Mouse (Mus musculus): ENCODE measurements at regions not wholly inside any gene's neighbourhood (a gene's known extent, or its start where the extent isn't known, plus 50 kb on each side); places are given as distances from the start of the nearest gene placed in this dataset.
"Not testable (repeated sequence)": the region's sequence is repeated elsewhere in the genome, so short reads cannot be mapped to it uniquely, and the experiment has no call there.

DNA sequence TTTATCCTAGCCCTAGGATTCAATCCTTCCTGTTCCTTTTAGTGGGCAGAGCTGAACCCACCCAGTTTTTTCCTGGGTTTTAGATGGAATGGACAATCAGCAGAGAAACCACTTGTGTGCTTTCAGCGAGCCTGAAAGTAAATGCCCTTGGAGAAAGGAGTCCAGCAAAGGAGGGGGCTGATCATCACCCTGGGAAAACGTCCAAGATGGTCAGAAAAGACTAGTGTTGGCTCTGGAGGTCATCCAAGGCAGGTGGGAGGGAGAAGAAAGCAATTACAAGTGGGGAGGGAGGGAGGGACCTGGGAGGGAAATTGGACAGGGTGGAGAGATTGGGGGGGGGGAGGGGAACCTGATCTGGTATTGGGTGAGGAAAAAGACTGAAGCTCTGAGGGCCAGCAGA is 55.6 kb upstream of the Zfp366 start:
- Histone ChIP-seq H3K4me3 (ENCODE audit: low read depth, low read length) (no peak overlapping the region), H3K9me3 (ENCODE audit: control insufficient read depth, low read length) (no peaks in the 10 kb centered on the region), H3K9ac (ENCODE audit: low read length) (no peak overlapping the region), H3K27me3 (ENCODE audit: control insufficient read depth, insufficient read depth, low read length) (no peaks in the 10 kb centered on the region), H3K4me2 (ENCODE audit: low read depth, severe bottlenecking) (no peak overlapping the region), H3K36me3 (ENCODE audit: control insufficient read depth, insufficient read depth, low read length) (no peaks in the 10 kb centered on the region), H3K4me1 (ENCODE audit: control insufficient read depth, insufficient read depth, low read length) (peaks cover 2% of the 10 kb centered on the region; the same call in 1 of the 2 replicates), H3K27ac (replicated peaks; ENCODE audit: low read depth, low read length) (no peak overlapping the region)
- ATAC-seq (ENCODE audit: insufficient number of reproducible peaks, low FRiP score, low TSS enrichment, low read depth) (no peak), DNase-seq (ENCODE audit: low spot score) (no peak)
- 67% methylated on average over 2 of the region's 2 CpGs for WGBS

DNA sequence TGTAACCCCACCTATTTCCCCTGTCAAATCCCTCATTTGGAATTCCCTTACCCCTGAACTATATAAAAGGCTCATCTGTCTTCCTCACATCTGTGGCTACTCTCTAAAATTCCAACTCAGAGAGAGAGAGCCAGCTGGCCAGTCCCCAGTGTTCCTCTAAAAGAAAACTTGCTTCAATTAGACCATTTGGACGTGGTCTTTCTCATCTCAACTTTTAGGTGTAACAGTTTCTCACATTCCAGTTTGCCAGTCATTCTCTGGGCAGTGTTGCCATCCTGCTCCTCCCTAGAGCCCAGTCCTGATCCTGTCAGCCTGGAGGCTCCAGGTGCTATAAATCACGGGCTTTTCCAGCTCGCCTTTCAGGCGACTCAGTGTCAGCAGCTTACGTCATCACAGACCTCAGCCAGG is 56.3 kb upstream of the Zfp366 start:
- no peaks in the 10 kb centered on the region for H3K36me3 ChIP-seq (ENCODE audit: control insufficient read depth, insufficient read depth, low read length)
- no peak overlapping the region for H3K4me3 ChIP-seq (ENCODE audit: low read depth, low read length)
- ATAC-seq (ENCODE audit: insufficient number of reproducible peaks, low FRiP score, low TSS enrichment, low read depth) (no peak), DNase-seq (ENCODE audit: low spot score) (no peak)
- H3K27ac ChIP-seq (replicated peaks; ENCODE audit: low read depth, low read length) = no peak overlapping the region
- 67% methylated on average over 5 of the region's 5 CpGs for WGBS
- H3K4me2 ChIP-seq (ENCODE audit: low read depth, severe bottlenecking) = no peak overlapping the region
- no peaks in the 10 kb centered on the region for H3K9me3 ChIP-seq (ENCODE audit: control insufficient read depth, low read length)
- H3K4me1 ChIP-seq (ENCODE audit: control insufficient read depth, insufficient read depth, low read length) = peaks cover 2% of the 10 kb centered on the region; the same call in 1 of the 2 replicates
- no peaks in the 10 kb centered on the region for H3K27me3 ChIP-seq (ENCODE audit: control insufficient read depth, insufficient read depth, low read length)
- no peak overlapping the region for H3K9ac ChIP-seq (ENCODE audit: low read length)

DNA sequence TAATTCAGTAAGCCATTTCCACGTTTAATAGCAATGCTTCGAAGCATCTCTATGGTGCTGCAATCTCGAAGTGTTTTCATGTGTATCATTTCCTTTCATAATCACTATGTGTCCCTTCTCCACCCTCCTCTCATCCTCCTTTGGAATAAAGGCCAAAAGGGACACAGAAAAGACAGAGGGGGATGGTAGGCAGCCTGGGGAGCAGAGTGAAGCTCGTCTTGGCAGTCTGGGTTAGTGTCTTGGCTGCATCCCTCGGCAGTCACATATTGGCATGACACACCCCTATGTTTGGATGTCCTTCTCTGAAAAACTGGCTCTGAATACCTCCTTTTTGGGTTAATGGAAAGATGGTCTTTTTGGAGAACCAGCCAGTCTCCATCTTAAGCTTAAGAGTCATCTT is 56.9 kb upstream of the Zfp366 start:
- 86% methylated on average over 5 of the region's 5 CpGs for WGBS
- peaks cover 2% of the 10 kb centered on the region; the same call in 1 of the 2 replicates for H3K4me1 ChIP-seq (ENCODE audit: control insufficient read depth, insufficient read depth, low read length)
- ATAC-seq (ENCODE audit: insufficient number of reproducible peaks, low FRiP score, low TSS enrichment, low read depth) = no peak
- DNase-seq (ENCODE audit: low spot score) = no peak
- no peak overlapping the region for H3K4me3 ChIP-seq (ENCODE audit: low read depth, low read length)
- no peak overlapping the region for H3K9ac ChIP-seq (ENCODE audit: low read length)
- H3K27ac ChIP-seq (replicated peaks; ENCODE audit: low read depth, low read length) = no peak overlapping the region
- no peaks in the 10 kb centered on the region for H3K27me3 ChIP-seq (ENCODE audit: control insufficient read depth, insufficient read depth, low read length)
- no peaks in the 10 kb centered on the region for H3K36me3 ChIP-seq (ENCODE audit: control insufficient read depth, insufficient read depth, low read length)
- H3K9me3 ChIP-seq (ENCODE audit: control insufficient read depth, low read length) = no peaks in the 10 kb centered on the region
- no peak overlapping the region for H3K4me2 ChIP-seq (ENCODE audit: low read depth, severe bottlenecking)

DNA sequence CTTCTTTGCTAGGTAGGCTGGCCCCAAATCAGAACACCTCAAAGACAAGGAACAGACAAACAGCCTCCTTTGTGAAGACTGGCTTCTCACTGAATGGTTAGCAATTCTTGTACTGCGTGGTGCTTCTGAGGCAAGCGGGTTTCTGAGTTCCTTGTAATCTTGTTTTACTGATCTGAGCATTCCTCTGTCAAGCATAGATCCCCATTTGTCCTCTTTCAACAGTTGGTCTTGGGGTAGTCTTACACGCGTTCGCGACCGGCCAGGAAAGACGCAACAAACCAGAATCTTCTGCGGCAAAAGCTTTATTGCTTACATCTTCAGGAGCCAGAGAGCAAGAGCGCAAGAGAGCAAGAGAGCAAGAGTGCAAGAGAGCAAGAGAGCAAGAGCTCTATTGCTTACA is 57.7 kb upstream of the Zfp366 start:
- not testable (repeated sequence) for H3K27ac ChIP-seq (replicated peaks; ENCODE audit: low read depth, low read length); H3K36me3 ChIP-seq (ENCODE audit: control insufficient read depth, insufficient read depth, low read length); H3K9me3 ChIP-seq (ENCODE audit: control insufficient read depth, low read length); H3K4me3 ChIP-seq (ENCODE audit: low read depth, low read length); H3K4me2 ChIP-seq (ENCODE audit: low read depth, severe bottlenecking); DNase-seq (ENCODE audit: low spot score); H3K9ac ChIP-seq (ENCODE audit: low read length); H3K4me1 ChIP-seq (ENCODE audit: control insufficient read depth, insufficient read depth, low read length); H3K27me3 ChIP-seq (ENCODE audit: control insufficient read depth, insufficient read depth, low read length); ATAC-seq (ENCODE audit: insufficient number of reproducible peaks, low FRiP score, low TSS enrichment, low read depth)
- 93% methylated on average over 10 of the region's 10 CpGs for WGBS

DNA sequence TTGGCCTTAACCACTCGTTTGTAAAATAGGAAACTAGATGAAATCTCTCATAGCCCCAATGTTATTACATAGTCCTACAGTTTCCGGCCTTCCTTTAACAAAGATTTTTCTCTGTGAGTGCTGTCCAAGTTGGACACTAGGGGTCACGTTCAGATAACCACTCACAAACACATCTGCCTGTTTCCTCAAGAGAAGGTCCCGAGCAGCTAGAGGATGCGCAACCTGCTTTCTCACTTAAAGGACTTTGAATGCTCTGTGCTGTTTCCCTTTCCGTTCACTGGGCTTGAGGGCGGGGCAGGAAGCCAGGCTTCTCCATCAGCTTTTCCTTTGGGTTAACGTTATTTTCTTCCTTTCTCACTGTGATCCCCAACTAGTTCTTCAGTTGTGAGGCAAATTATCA is 58.1 kb upstream of the Zfp366 start:
- Histone ChIP-seq H3K4me1 (ENCODE audit: control insufficient read depth, insufficient read depth, low read length) (peaks cover 2% of the 10 kb centered on the region; the same call in 1 of the 2 replicates), H3K4me3 (ENCODE audit: low read depth, low read length) (no peak overlapping the region), H3K4me2 (ENCODE audit: low read depth, severe bottlenecking) (no peak overlapping the region), H3K9me3 (ENCODE audit: control insufficient read depth, low read length) (no peaks in the 10 kb centered on the region), H3K27ac (replicated peaks; ENCODE audit: low read depth, low read length) (no peak overlapping the region), H3K9ac (ENCODE audit: low read length) (no peak overlapping the region), H3K27me3 (ENCODE audit: control insufficient read depth, insufficient read depth, low read length) (no peaks in the 10 kb centered on the region), H3K36me3 (ENCODE audit: control insufficient read depth, insufficient read depth, low read length) (no peaks in the 10 kb centered on the region)
- ATAC-seq (ENCODE audit: insufficient number of reproducible peaks, low FRiP score, low TSS enrichment, low read depth) (no peak), DNase-seq (ENCODE audit: low spot score) (no peak)
- 86% methylated on average over 8 of the region's 8 CpGs for WGBS

DNA sequence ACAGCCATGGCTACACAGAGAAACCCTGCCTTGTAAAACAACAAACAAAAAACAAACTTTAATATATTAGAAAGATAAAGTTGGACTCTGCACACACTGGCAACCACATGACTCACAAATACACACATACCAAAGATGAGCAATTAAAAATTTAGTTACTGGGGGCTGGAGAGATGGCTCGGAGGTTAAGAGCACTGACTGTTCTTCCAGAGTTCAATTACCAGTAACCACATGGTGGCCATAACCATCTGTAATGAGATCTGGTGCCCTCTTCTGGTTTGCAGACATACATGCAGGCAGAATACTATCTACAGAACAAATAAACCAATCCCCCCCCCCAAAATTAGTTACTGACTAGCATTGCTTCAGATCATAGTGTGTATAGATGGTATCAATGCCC is 58.7 kb upstream of the Zfp366 start:
- no peak for ATAC-seq (ENCODE audit: insufficient number of reproducible peaks, low FRiP score, low TSS enrichment, low read depth)
- Histone ChIP-seq H3K36me3 (ENCODE audit: control insufficient read depth, insufficient read depth, low read length) (no peaks in the 10 kb centered on the region), H3K9ac (ENCODE audit: low read length) (no peak overlapping the region), H3K4me3 (ENCODE audit: low read depth, low read length) (no peak overlapping the region), H3K4me1 (ENCODE audit: control insufficient read depth, insufficient read depth, low read length) (peaks cover 2% of the 10 kb centered on the region; the same call in 1 of the 2 replicates), H3K27me3 (ENCODE audit: control insufficient read depth, insufficient read depth, low read length) (no peaks in the 10 kb centered on the region), H3K27ac (replicated peaks; ENCODE audit: low read depth, low read length) (no peak overlapping the region), H3K4me2 (ENCODE audit: low read depth, severe bottlenecking) (no peak overlapping the region), H3K9me3 (ENCODE audit: control insufficient read depth, low read length) (no peaks in the 10 kb centered on the region)
- no peak for DNase-seq (ENCODE audit: low spot score)
- 56% methylated on average over 1 of the region's 1 CpGs for WGBS

DNA sequence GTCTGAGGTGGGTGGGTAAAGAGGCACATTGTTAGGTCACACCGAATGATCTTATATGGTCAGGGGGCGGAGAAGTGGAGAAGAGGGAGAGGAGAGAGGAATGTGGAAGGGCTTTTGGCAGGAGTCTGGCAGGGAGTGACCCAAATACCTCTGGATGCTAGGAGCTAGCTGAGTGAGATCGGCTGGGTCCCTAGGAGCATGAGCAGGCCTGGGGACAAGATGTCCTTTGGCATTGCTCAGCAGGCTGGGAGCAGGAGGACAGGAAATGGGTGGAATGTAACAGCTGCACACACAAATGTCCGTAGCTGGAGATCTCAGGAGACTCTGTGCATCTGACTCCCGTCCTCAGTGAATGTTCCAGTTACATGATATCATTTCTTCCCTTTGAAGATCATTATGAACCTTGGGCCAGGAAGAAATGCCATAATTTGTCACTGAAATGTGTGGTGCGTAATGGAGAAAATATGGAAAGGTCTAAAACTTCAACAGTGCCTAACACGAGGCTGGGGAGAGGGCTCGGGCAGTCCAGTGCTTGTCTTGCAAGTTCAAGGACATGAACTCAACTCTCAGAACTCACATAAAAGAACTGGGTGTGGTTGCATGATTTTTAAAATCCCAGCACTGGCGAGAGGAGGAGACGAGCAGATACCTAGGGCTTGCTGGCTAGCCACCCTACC is 59.6 kb upstream of the Zfp366 start:
- no peaks in the 10 kb centered on the region for H3K9me3 ChIP-seq (ENCODE audit: control insufficient read depth, low read length)
- no peak overlapping the region for H3K4me3 ChIP-seq (ENCODE audit: low read depth, low read length)
- DNase-seq (ENCODE audit: low spot score) = no peak
- H3K27ac ChIP-seq (replicated peaks; ENCODE audit: low read depth, low read length) = no peak overlapping the region
- H3K27me3 ChIP-seq (ENCODE audit: control insufficient read depth, insufficient read depth, low read length) = no peaks in the 10 kb centered on the region
- WGBS = 66% methylated on average over 10 of the region's 10 CpGs
- no peak overlapping the region for H3K4me2 ChIP-seq (ENCODE audit: low read depth, severe bottlenecking)
- H3K36me3 ChIP-seq (ENCODE audit: control insufficient read depth, insufficient read depth, low read length) = no peaks in the 10 kb centered on the region
- ATAC-seq (ENCODE audit: insufficient number of reproducible peaks, low FRiP score, low TSS enrichment, low read depth) = no peak
- H3K4me1 ChIP-seq (ENCODE audit: control insufficient read depth, insufficient read depth, low read length) = peaks cover 2% of the 10 kb centered on the region; the same call in 1 of the 2 replicates
- H3K9ac ChIP-seq (ENCODE audit: low read length) = no peak overlapping the region

DNA sequence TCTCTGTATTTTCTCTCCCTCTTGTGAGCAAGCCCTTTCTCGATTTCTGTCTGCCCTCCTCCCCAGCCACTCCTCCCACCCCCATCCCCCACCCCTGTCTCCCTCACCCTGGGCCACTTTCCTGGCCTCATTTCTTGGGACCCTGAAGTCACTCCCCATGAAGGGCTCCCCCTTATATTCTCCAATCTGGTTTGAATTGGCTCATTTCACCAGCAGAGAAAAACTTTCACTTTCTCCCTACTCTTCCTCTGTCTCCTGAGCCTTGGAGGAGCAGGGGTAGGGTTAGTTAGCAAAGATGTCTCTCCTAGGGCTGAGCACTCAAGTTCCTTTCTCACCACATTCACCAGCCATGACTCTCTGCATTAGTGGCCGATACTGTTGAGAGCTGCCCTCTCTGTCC is 60.5 kb upstream of the Zfp366 start:
- Histone ChIP-seq H3K4me2 (ENCODE audit: low read depth, severe bottlenecking) (no peak overlapping the region), H3K27ac (replicated peaks; ENCODE audit: low read depth, low read length) (no peak overlapping the region), H3K9me3 (ENCODE audit: control insufficient read depth, low read length) (no peaks in the 10 kb centered on the region), H3K9ac (ENCODE audit: low read length) (no peak overlapping the region), H3K4me1 (ENCODE audit: control insufficient read depth, insufficient read depth, low read length) (peaks cover 2% of the 10 kb centered on the region; the same call in 1 of the 2 replicates), H3K4me3 (ENCODE audit: low read depth, low read length) (no peak overlapping the region), H3K27me3 (ENCODE audit: control insufficient read depth, insufficient read depth, low read length) (no peaks in the 10 kb centered on the region), H3K36me3 (ENCODE audit: control insufficient read depth, insufficient read depth, low read length) (no peaks in the 10 kb centered on the region)
- 39% methylated on average over 2 of the region's 2 CpGs for WGBS
- ATAC-seq (ENCODE audit: insufficient number of reproducible peaks, low FRiP score, low TSS enrichment, low read depth) = no peak
- DNase-seq (ENCODE audit: low spot score) = no peak
